ENCODE assay signal across 8 mouse cellular contexts in the genomic region with DNA sequence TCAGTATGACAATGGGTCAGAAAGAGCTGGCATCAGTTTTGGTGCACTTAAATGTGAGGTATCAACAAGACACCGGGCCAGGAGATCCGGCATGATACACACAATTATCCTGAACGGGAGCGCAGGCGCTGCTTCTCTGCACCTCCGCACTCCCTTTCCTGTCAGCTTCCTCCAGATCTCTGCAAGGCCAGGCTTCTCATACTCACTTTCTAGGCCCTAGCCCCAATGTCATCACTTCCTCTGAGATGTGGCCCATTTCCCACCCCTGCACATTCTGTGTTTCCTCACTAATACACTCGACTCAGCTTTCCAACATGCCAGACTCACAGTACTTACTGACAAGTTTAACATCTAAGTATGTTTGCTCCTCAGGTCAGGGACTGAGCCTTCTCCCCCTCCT. TPM values are rescaled to one million over a fixed set of nuclear protein-coding genes. Genes with fewer than 3 reads are reported as not detected.
A peak's percentile ranks its signal among the peaks of the same experiment; 100 is the strongest.
DNase-seq lines count a peak whose midpoint lies in the region; ATAC-seq and TF ChIP-seq lines count a peak whose summit lies in the region.

No protein-coding gene starts in this region.

- TF ChIP-seq CTCF in lung, embryonic 14.5 days (IDR thresholded peaks at IDR 0.05; ENCODE audit: low read depth), result no peak

- no peak overlapping the region for H3K4me3 ChIP-seq in lung, embryonic 14.5 days (ENCODE audit: low read depth, low read length)
- H3K4me3 ChIP-seq in liver, embryonic 15.5 days (replicated peaks), result no peak overlapping the region
- no peak overlapping the region for H3K4me3 ChIP-seq in intestine, embryonic 15.5 days (replicated peaks)

- peaks cover 4% of the 10 kb centered on the region; the same call in 1 of the 2 replicates for H3K4me1 ChIP-seq in lung, embryonic 14.5 days (ENCODE audit: insufficient read depth)
- peaks cover 79% of the 10 kb centered on the region for H3K4me1 ChIP-seq in liver, embryonic 15.5 days (replicated peaks)
- peaks cover 17% of the 10 kb centered on the region; the same call in 1 of the 2 replicates for H3K4me1 ChIP-seq in intestine, embryonic 15.5 days (replicated peaks)

- ATAC-seq in lung, embryonic 14.5 days (ENCODE audit: insufficient read depth), result peak; percentile 21; the same call in 1 of the 2 replicates
- peak; percentile 65 for ATAC-seq in granulocyte monocyte progenitor cell, adult 5-6 weeks (replicated peaks; ENCODE audit: poor library complexity, severe bottlenecking)
- ATAC-seq in liver, embryonic 15.5 days (ENCODE audit: insufficient read depth), result no peak
- no peak for ATAC-seq in intestine, embryonic 15.5 days

- H3K9ac ChIP-seq in lung, embryonic 14.5 days, result no peak overlapping the region
- no peak overlapping the region for H3K9ac ChIP-seq in liver, embryonic 15.5 days
- no peak overlapping the region for H3K9ac ChIP-seq in intestine, embryonic 15.5 days

- no peak overlapping the region; the same call in 1 of the 2 replicates for H3K27ac ChIP-seq in lung, embryonic 14.5 days (ENCODE audit: low read depth)
- H3K27ac ChIP-seq in liver, embryonic 15.5 days (replicated peaks), result peak overlapping the region; percentile 21; the same call in 1 of the 2 replicates
- H3K27ac ChIP-seq in intestine, embryonic 15.5 days, result no peak overlapping the region

- no peak overlapping the region for H3K4me2 ChIP-seq in lung, embryonic 14.5 days
- 0 out of 2 replicates have a peak overlapping the region, but pooled peaks have one; percentile 25 for H3K4me2 ChIP-seq in liver, embryonic 15.5 days
- H3K4me2 ChIP-seq in intestine, embryonic 15.5 days (replicated peaks), result no peak overlapping the region

- H3K36me3 ChIP-seq in lung, embryonic 14.5 days (ENCODE audit: insufficient read depth), result no peaks in the 10 kb centered on the region
- no peaks in the 10 kb centered on the region for H3K36me3 ChIP-seq in liver, embryonic 15.5 days (replicated peaks)
- H3K36me3 ChIP-seq in intestine, embryonic 15.5 days, result no peaks in the 10 kb centered on the region

- H3K27me3 ChIP-seq in lung, embryonic 14.5 days (ENCODE audit: insufficient read depth, low read length), result no peaks in the 10 kb centered on the region
- no peaks in the 10 kb centered on the region for H3K27me3 ChIP-seq in liver, embryonic 15.5 days
- no peaks in the 10 kb centered on the region for H3K27me3 ChIP-seq in intestine, embryonic 15.5 days (replicated peaks)

- peak; percentile 21 for DNase-seq in lung, embryonic 14.5 days
- no peak for DNase-seq in lung, postnatal 10 days
- peak; percentile 59 for DNase-seq in thymus, postnatal 14 days
- DNase-seq in urinary bladder, adult 18-20 months (ENCODE audit: low spot score in 2 of 2), result no peak
- no peak for DNase-seq in layer of hippocampus, adult 18-20 months (ENCODE audit: low spot score in 2 of 2)

- H3K9me3 ChIP-seq in lung, embryonic 14.5 days (ENCODE audit: low read depth, low read length), result no peaks in the 10 kb centered on the region
- H3K9me3 ChIP-seq in liver, embryonic 15.5 days (replicated peaks), result no peaks in the 10 kb centered on the region
- H3K9me3 ChIP-seq in intestine, embryonic 15.5 days, result no peaks in the 10 kb centered on the region

- 81% methylated on average over 7 of the region's 7 CpGs for WGBS in lung, embryonic 14.5 days
- 28% methylated on average over 7 of the region's 7 CpGs for WGBS in liver, embryonic 15.5 days (ENCODE audit: insufficient replicate concordance)
- WGBS in intestine, embryonic 15.5 days, result 83% methylated on average over 7 of the region's 7 CpGs

RNA-seq across cellular contexts. Expression of a gene that starts 11.1 kb away (rescaled TPM):
- 85.0 and 85.5 TPM in 2 replicates for polyA plus RNA-seq in lung, embryonic 14.5 days (2014; fragmentation: Nextera tagmentation; extraction: Ambion mirVana)
- total RNA-seq in granulocyte monocyte progenitor cell, adult 5-6 weeks (2014; fragmentation: Nextera tagmentation), result 46.7 and 47.4 TPM in 2 replicates
- total RNA-seq in granulocyte monocyte progenitor cell, adult 5-6 weeks (2017), result 52.4 and 57.7 TPM in 2 replicates
- 42.4 and 44.7 TPM in 2 replicates for polyA plus RNA-seq in liver, embryonic 15.5 days (2015; fragmentation: Nextera tagmentation; extraction: Ambion mirVana)
- 100 to 1,000 TPM; 126 to 137 TPM for total RNA-seq in layer of hippocampus, adult 18-20 months (2021)
- polyA plus RNA-seq in intestine, embryonic 15.5 days (2015; fragmentation: Nextera tagmentation; extraction: Ambion mirVana), result 71.1 and 76.5 TPM in 2 replicates

Comparison
In these comparisons a context has a peak if more than half of its experiments do, and no peak if none do; other contexts are left out.
1. DNase-seq: peak in lung, embryonic 14.5 days (single experiment) and thymus, postnatal 14 days (single experiment); none in lung, postnatal 10 days (single experiment), urinary bladder, adult 18-20 months (0 of 2) and layer of hippocampus, adult 18-20 months (0 of 2).
2. ATAC-seq: peak in lung, embryonic 14.5 days (single experiment) and granulocyte monocyte progenitor cell, adult 5-6 weeks (single experiment); none in liver, embryonic 15.5 days (single experiment) and intestine, embryonic 15.5 days (single experiment).